Mouse (Mus musculus): ENCODE results near the gene Diras1.

- TF ChIP-seq CTCF (IDR thresholded peaks at IDR 0.05; ENCODE audit: low read depth) (no peak), EP300 (IDR thresholded peaks at IDR 0.05; ENCODE audit: low read depth) (no peak)
Observed at GRCm38 (mm10) chr10:81052577-81052976, 27.1 kb upstream of the Diras1 start.
